In genomic region chr19:47022709-47023108, GRCm38 (mm10) we compare ENCODE assay signal across 30 mouse cellular contexts. TPM values are rescaled to one million over a fixed set of nuclear protein-coding genes. Genes with fewer than 3 reads are reported as not detected.
"Had no signal": no experiment of that assay in that cellular context is flagged by ENCODE, and none has a peak within 500 bp of the region (broad histone marks: within the 10 kb centered on the region; RNA-seq: fewer than 3 reads in every experiment).

No protein-coding gene starts in this region.

- H3K27ac ChIP-seq: embryonic facial prominence, embryonic 12.5 days; embryonic facial prominence, embryonic 13.5 days; embryonic facial prominence, embryonic 15.5 days; forebrain, embryonic 10.5 days; forebrain, embryonic 12.5 days; forebrain, embryonic 13.5 days; forebrain, embryonic 15.5 days; gastrocnemius, adult 2 months; heart, adult 2 months; heart, embryonic 10.5 days had no signal

- H3K9ac ChIP-seq: embryonic facial prominence, embryonic 12.5 days; embryonic facial prominence, embryonic 13.5 days; embryonic facial prominence, embryonic 15.5 days; forebrain, embryonic 12.5 days; forebrain, embryonic 13.5 days; forebrain, embryonic 15.5 days; forebrain, postnatal 0 days had no signal

- ATAC-seq: forebrain, embryonic 13.5 days; forebrain, embryonic 14.5 days; forebrain, embryonic 15.5 days; forebrain, embryonic 16.5 days; forebrain, postnatal 0 days had no signal

- H3K4me2 ChIP-seq: embryonic facial prominence, embryonic 12.5 days; embryonic facial prominence, embryonic 13.5 days; embryonic facial prominence, embryonic 15.5 days; forebrain, embryonic 12.5 days; forebrain, embryonic 13.5 days; forebrain, embryonic 15.5 days; heart, embryonic 11.5 days had no signal

- H3K9me3 ChIP-seq: embryonic facial prominence, embryonic 12.5 days; embryonic facial prominence, embryonic 13.5 days; embryonic facial prominence, embryonic 15.5 days; forebrain, embryonic 10.5 days; forebrain, embryonic 12.5 days; forebrain, embryonic 13.5 days; forebrain, embryonic 15.5 days; heart, embryonic 10.5 days had no signal

- H3K4me3 ChIP-seq: embryonic facial prominence, embryonic 12.5 days; embryonic facial prominence, embryonic 13.5 days; embryonic facial prominence, embryonic 15.5 days; erythroblast, embryonic 14.5 days; forebrain, embryonic 10.5 days; forebrain, embryonic 12.5 days; forebrain, embryonic 13.5 days; forebrain, embryonic 15.5 days; gastrocnemius, adult 2 months; heart, adult 2 months; heart, embryonic 10.5 days had no signal

- H3K4me1 ChIP-seq: embryonic facial prominence, embryonic 13.5 days; embryonic facial prominence, embryonic 15.5 days had no signal

- H3K36me3 ChIP-seq: embryonic facial prominence, embryonic 12.5 days; embryonic facial prominence, embryonic 13.5 days; embryonic facial prominence, embryonic 15.5 days; forebrain, embryonic 10.5 days; heart, embryonic 10.5 days had no signal

- DNase-seq: cerebellum, adult 9-10 months; cerebellum, adult 9-11 months; cerebellum, postnatal 10 days; cerebellum, postnatal 14 days; cerebellum, postnatal 25 days; cerebellum, postnatal 36 days; embryo, embryonic 11 days; forebrain, postnatal 0 days; gastrocnemius, adult 2 months; gastrocnemius, postnatal 10 days; gastrocnemius, postnatal 14 days; gastrocnemius, postnatal 25 days; gastrocnemius, postnatal 36 days; heart, adult 11 months; heart, adult 2 months had no signal

RNA-seq across cellular contexts. Expression of gene Ina, which starts 8.2 kb away (rescaled TPM):
- total RNA-seq: gastrocnemius, adult 18-20 months; gastrocnemius, adult 2 months; gastrocnemius, adult 8-10 months; gastrocnemius, postnatal 14 days; gastrocnemius, postnatal 25 days; gastrocnemius, postnatal 36 days; granulocyte monocyte progenitor cell, adult 5-6 weeks had no signal
- polyA plus RNA-seq: erythroblast, embryonic 14.5 days had no signal
